Mouse (Mus musculus) bone marrow macrophage, adult 2 months (primary cell): ENCODE results near the gene Cyp2u1.

Source experiments
- CTCF ChIP-seq: IDR thresholded peaks from 2 replicates; pipeline ENCODE4 v1.5.1; 2012; ENCODE audit warnings: low read depth, mild to moderate bottlenecking, low read length, moderate library complexity
- POLR2A ChIP-seq: IDR thresholded peaks from 2 replicates; pipeline ENCODE4 v1.6.1; 2012; ENCODE audit warnings: mild to moderate bottlenecking, low read depth, low read length, borderline replicate concordance

- TF ChIP-seq CTCF: no peak
- no peak for TF ChIP-seq POLR2A
Measured at GRCm38 (mm10) chr3:131349013-131349412, 46.0 kb upstream of the Cyp2u1 start.
